Mouse (Mus musculus): ENCODE data around the gene Uqcr11. TPM values are rescaled to one million over a fixed set of nuclear protein-coding genes. Genes with fewer than 3 reads are reported as not detected.

Gene Uqcr11
- polyA plus RNA-seq, 1 experiment: 1,545 TPM

- 76% methylated on average over 8 of the region's 8 CpGs for WGBS
- H3K4me1 ChIP-seq (ENCODE audit: control insufficient read depth, insufficient read depth, low read length): peaks cover 5% of the 10 kb centered on the region
- no peak for DNase-seq
- H3K27me3 ChIP-seq (ENCODE audit: control insufficient read depth, insufficient read depth, low read length): no peaks in the 10 kb centered on the region
- H3K4me3 ChIP-seq (replicated peaks; ENCODE audit: insufficient read depth, low read depth, low read length): no peak overlapping the region
- no peak for TF ChIP-seq POLR2A (IDR thresholded peaks at IDR 0.05; ENCODE audit: borderline replicate concordance, insufficient read depth, low read length)
- TF ChIP-seq CTCF (IDR thresholded peaks at IDR 0.05; ENCODE audit: borderline replicate concordance, insufficient read depth, low read depth, low read length): no peak
- H3K27ac ChIP-seq (ENCODE audit: insufficient read depth, low read length): no peak overlapping the region
Observed at GRCm38 (mm10) chr10:80429800-80430199, 23.2 kb upstream of the Uqcr11 start.

GRCm38 (mm10) chr10:80425041-80425440 lies 18.4 kb upstream of the Uqcr11 start:
- no peak overlapping the region for H3K4me3 ChIP-seq (replicated peaks; ENCODE audit: insufficient read depth, low read depth, low read length)
- no peak overlapping the region for H3K27ac ChIP-seq (ENCODE audit: insufficient read depth, low read length)
- H3K4me1 ChIP-seq (ENCODE audit: control insufficient read depth, insufficient read depth, low read length): peaks cover 4% of the 10 kb centered on the region; the same call in 1 of the 2 replicates
- 94% methylated on average over 3 of the region's 3 CpGs for WGBS
- no peaks in the 10 kb centered on the region for H3K27me3 ChIP-seq (ENCODE audit: control insufficient read depth, insufficient read depth, low read length)
- TF ChIP-seq CTCF (IDR thresholded peaks at IDR 0.05; ENCODE audit: borderline replicate concordance, insufficient read depth, low read depth, low read length) (no peak), POLR2A (IDR thresholded peaks at IDR 0.05; ENCODE audit: borderline replicate concordance, insufficient read depth, low read length) (no peak)
- no peak for DNase-seq

GRCm38 (mm10) chr10:80423562-80423961 lies 16.9 kb upstream of the Uqcr11 start:
- Histone ChIP-seq H3K4me1 (ENCODE audit: control insufficient read depth, insufficient read depth, low read length) (peaks cover 16% of the 10 kb centered on the region), H3K27me3 (ENCODE audit: control insufficient read depth, insufficient read depth, low read length) (no peaks in the 10 kb centered on the region), H3K4me3 (replicated peaks; ENCODE audit: insufficient read depth, low read depth, low read length) (no peak overlapping the region), H3K27ac (ENCODE audit: insufficient read depth, low read length) (no peak overlapping the region)
- 62% methylated on average over 4 of the region's 4 CpGs for WGBS
- TF ChIP-seq CTCF (IDR thresholded peaks at IDR 0.05; ENCODE audit: borderline replicate concordance, insufficient read depth, low read depth, low read length) (no peak), POLR2A (IDR thresholded peaks at IDR 0.05; ENCODE audit: borderline replicate concordance, insufficient read depth, low read length) (no peak)
- DNase-seq: no peak

GRCm38 (mm10) chr10:80421651-80422472 lies 15.2 kb upstream of the Uqcr11 start:
- Histone ChIP-seq H3K4me1 (ENCODE audit: control insufficient read depth, insufficient read depth, low read length) (peaks cover 33% of the 10 kb centered on the region), H3K4me3 (replicated peaks; ENCODE audit: insufficient read depth, low read depth, low read length) (no peak overlapping the region), H3K27ac (ENCODE audit: insufficient read depth, low read length) (no peak overlapping the region), H3K27me3 (ENCODE audit: control insufficient read depth, insufficient read depth, low read length) (no peaks in the 10 kb centered on the region)
- 72% methylated on average over 9 of the region's 9 CpGs for WGBS
- no peak for DNase-seq
- TF ChIP-seq POLR2A (IDR thresholded peaks at IDR 0.05; ENCODE audit: borderline replicate concordance, insufficient read depth, low read length) (no peak), CTCF (IDR thresholded peaks at IDR 0.05; ENCODE audit: borderline replicate concordance, insufficient read depth, low read depth, low read length) (no peak)

GRCm38 (mm10) chr10:80421208-80421607 lies 14.6 kb upstream of the Uqcr11 start:
- H3K4me1 ChIP-seq (ENCODE audit: control insufficient read depth, insufficient read depth, low read length): peaks cover 38% of the 10 kb centered on the region
- no peak overlapping the region for H3K27ac ChIP-seq (ENCODE audit: insufficient read depth, low read length)
- WGBS: 89% methylated on average over 8 of the region's 8 CpGs
- no peak overlapping the region for H3K4me3 ChIP-seq (replicated peaks; ENCODE audit: insufficient read depth, low read depth, low read length)
- no peaks in the 10 kb centered on the region for H3K27me3 ChIP-seq (ENCODE audit: control insufficient read depth, insufficient read depth, low read length)
- TF ChIP-seq POLR2A (IDR thresholded peaks at IDR 0.05; ENCODE audit: borderline replicate concordance, insufficient read depth, low read length): no peak
- no peak for TF ChIP-seq CTCF (IDR thresholded peaks at IDR 0.05; ENCODE audit: borderline replicate concordance, insufficient read depth, low read depth, low read length)
- no peak for DNase-seq

GRCm38 (mm10) chr10:80420729-80421128 lies 14.1 kb upstream of the Uqcr11 start:
- WGBS: 85% methylated on average over 10 of the region's 10 CpGs
- H3K27me3 ChIP-seq (ENCODE audit: control insufficient read depth, insufficient read depth, low read length): no peaks in the 10 kb centered on the region

GRCm38 (mm10) chr10:80419419-80419818 lies 12.8 kb upstream of the Uqcr11 start:
- Histone ChIP-seq H3K4me1 (ENCODE audit: control insufficient read depth, insufficient read depth, low read length) (peaks cover 55% of the 10 kb centered on the region), H3K4me3 (replicated peaks; ENCODE audit: insufficient read depth, low read depth, low read length) (no peak overlapping the region), H3K27ac (ENCODE audit: insufficient read depth, low read length) (peak overlapping the region; percentile 8), H3K27me3 (ENCODE audit: control insufficient read depth, insufficient read depth, low read length) (no peaks in the 10 kb centered on the region)
- DNase-seq: peak; percentile 56 to 59
- 7% methylated on average over 8 of the region's 8 CpGs for WGBS
- no peak for TF ChIP-seq POLR2A (IDR thresholded peaks at IDR 0.05; ENCODE audit: borderline replicate concordance, insufficient read depth, low read length)
- no peak for TF ChIP-seq CTCF (IDR thresholded peaks at IDR 0.05; ENCODE audit: borderline replicate concordance, insufficient read depth, low read depth, low read length)

More at GRCm38 (mm10) chr10:80420729-80421128, 14.1 kb upstream of the Uqcr11 start:
- TF ChIP-seq CTCF (IDR thresholded peaks at IDR 0.05; ENCODE audit: borderline replicate concordance, insufficient read depth, low read depth, low read length) (no peak), POLR2A (IDR thresholded peaks at IDR 0.05; ENCODE audit: borderline replicate concordance, insufficient read depth, low read length) (no peak)
- H3K4me3 ChIP-seq (replicated peaks; ENCODE audit: insufficient read depth, low read depth, low read length): no peak overlapping the region
- peaks cover 42% of the 10 kb centered on the region for H3K4me1 ChIP-seq (ENCODE audit: control insufficient read depth, insufficient read depth, low read length)
- peak in 1 of 2 experiments; percentile 15 for DNase-seq
- no peak overlapping the region for H3K27ac ChIP-seq (ENCODE audit: insufficient read depth, low read length)

- WGBS: 11% methylated on average over 3 of the region's 3 CpGs
- H3K27ac ChIP-seq (ENCODE audit: insufficient read depth, low read length): peak overlapping the region; percentile 70
- peaks cover 60% of the 10 kb centered on the region for H3K4me1 ChIP-seq (ENCODE audit: control insufficient read depth, insufficient read depth, low read length)
- TF ChIP-seq CTCF (IDR thresholded peaks at IDR 0.05; ENCODE audit: borderline replicate concordance, insufficient read depth, low read depth, low read length) (no peak), POLR2A (IDR thresholded peaks at IDR 0.05; ENCODE audit: borderline replicate concordance, insufficient read depth, low read length) (no peak)
- DNase-seq: peak; percentile 85 to 90
- H3K27me3 ChIP-seq (ENCODE audit: control insufficient read depth, insufficient read depth, low read length): no peaks in the 10 kb centered on the region
- no peak overlapping the region for H3K4me3 ChIP-seq (replicated peaks; ENCODE audit: insufficient read depth, low read depth, low read length)
Observed at GRCm38 (mm10) chr10:80418311-80418710, 11.7 kb upstream of the Uqcr11 start.
